Mouse (Mus musculus) limb, embryonic 15.5 days (tissue): ENCODE data around the gene Fuom. TPM values are rescaled to one million over a fixed set of nuclear protein-coding genes. Genes with fewer than 3 reads are reported as not detected.

Experiments
- ATAC-seq: fragments of 200-750 bp; cut with Nextera tagmentation; 2 replicates; pipeline ENCODE4 v1.8.0; 2017; ENCODE audit warnings: low read depth, moderate TSS enrichment; ENCODE audit not compliant: insufficient number of reproducible peaks, low FRiP score, low TSS enrichment
- H3K27ac ChIP-seq: fragments of 300-500 bp; sonication (generic); 2 replicates; pipeline ENCODE4 v1.5.1; 2015; ENCODE audit warnings: moderate library complexity, mild to moderate bottlenecking, inconsistent platforms
- H3K27me3 ChIP-seq: fragments of 300-500 bp; sonication (generic); 2 replicates; pipeline ENCODE4 v1.6.1; 2015; ENCODE audit warnings: inconsistent platforms
- H3K36me3 ChIP-seq: fragments of 300-500 bp; sonication (generic); 2 replicates; pipeline ENCODE4 v1.6.1; 2015; ENCODE audit warnings: inconsistent platforms
- H3K4me1 ChIP-seq: fragments of 300-500 bp; sonication (generic); 2 replicates; pipeline ENCODE4 v1.6.1; 2015; ENCODE audit warnings: inconsistent platforms
- H3K4me2 ChIP-seq: fragments of 300-500 bp; sonication (generic); 2 replicates; pipeline ENCODE4 v1.6.1; 2015; ENCODE audit warnings: mild to moderate bottlenecking, inconsistent platforms
- H3K4me3 ChIP-seq: fragments of 300-500 bp; sonication (generic); 2 replicates; pipeline ENCODE4 v1.5.1; 2015; ENCODE audit warnings: mild to moderate bottlenecking, inconsistent platforms
- H3K9ac ChIP-seq: fragments of 300-500 bp; sonication (generic); 2 replicates; pipeline ENCODE4 v1.6.1; 2015; ENCODE audit warnings: inconsistent platforms
- H3K9me3 ChIP-seq: fragments of 300-500 bp; sonication (generic); 2 replicates; pipeline ENCODE4 v1.6.1; 2016; ENCODE audit warnings: inconsistent platforms
- WGBS: fragments of 180-500 bp; shearing (Covaris S2); methylation state at CpG from one replicate; pipeline ENCODE4 v1.1.7; 2015; 5-methylcytosine and 5-hydroxymethylcytosine counted together
- polyA plus RNA-seq: library from polyadenylated mRNA; unstranded; fragments of >200 nt; fragmentation: Nextera tagmentation; extraction: Ambion mirVana; gene quantifications from 2 replicates; pipeline ENCODE4 v1.2.1, GENCODE M21; 2015

The Fuom gene
- polyA plus RNA-seq, 1 experiment from 2014 or later = 22.3 TPM

GRCm38 (mm10) chr7:140047811-140048311 is 54.4 kb downstream of the Fuom start:
- under 1% methylated on average over 33 of the region's 33 CpGs for WGBS
- H3K4me2 ChIP-seq = peak overlapping the region; percentile 86
- H3K36me3 ChIP-seq = no peaks in the 10 kb centered on the region
- no peak for ATAC-seq
- H3K9me3 ChIP-seq = no peaks in the 10 kb centered on the region
- H3K4me1 ChIP-seq = peaks cover 24% of the 10 kb centered on the region
- peaks cover 85% of the 10 kb centered on the region for H3K27me3 ChIP-seq
- H3K4me3 ChIP-seq = peak overlapping the region; percentile 41
- H3K9ac ChIP-seq = no peak overlapping the region
- no peak overlapping the region for H3K27ac ChIP-seq

Other genes starting within 250 kb of the Fuom start
- gene Kndc1, start 207.7 kb downstream of the Fuom start, polyA plus RNA-seq = 0.24 and 0.26 TPM in 2 replicates
- 0.12 TPM in 1 of 2 replicates, not detected in the other for gene Utf1, start 158.7 kb downstream of the Fuom start, polyA plus RNA-seq
- 0.38 and 0.44 TPM in 2 replicates for gene 6430531B16Rik, start 123.7 kb downstream of the Fuom start, polyA plus RNA-seq
- 2.9 and 3.0 TPM in 2 replicates for gene Adam8, start 109.9 kb downstream of the Fuom start, polyA plus RNA-seq
- gene Zfp511, start 66.0 kb downstream of the Fuom start, polyA plus RNA-seq = 36.9 and 37.2 TPM in 2 replicates
- 50.6 and 51.9 TPM in 2 replicates for gene Tubgcp2, start 65.8 kb downstream of the Fuom start, polyA plus RNA-seq
- not detected in 2 replicates for gene Msx3, start 53.4 kb downstream of the Fuom start, polyA plus RNA-seq
- gene Caly, start 19.9 kb downstream of the Fuom start, polyA plus RNA-seq = 0.55 and 1.2 TPM in 2 replicates
- gene Prap1, start 9.0 kb downstream of the Fuom start, polyA plus RNA-seq = 0.41 TPM in 1 of 2 replicates, not detected in the other
- 17.7 and 18.4 TPM in 2 replicates for gene Paox, start 13.4 kb upstream of the Fuom start, polyA plus RNA-seq
- 130 and 141 TPM in 2 replicates for gene Echs1, start 14.0 kb upstream of the Fuom start, polyA plus RNA-seq
- gene Mtg1, start 35.1 kb upstream of the Fuom start, polyA plus RNA-seq = 20.6 and 21.9 TPM in 2 replicates
- 0.27 and 0.36 TPM in 2 replicates for gene Sprn, start 52.4 kb upstream of the Fuom start, polyA plus RNA-seq
- gene Olfr522, start 62.3 kb upstream of the Fuom start, polyA plus RNA-seq = not detected in 2 replicates
- gene Olfr523, start 70.8 kb upstream of the Fuom start, polyA plus RNA-seq = not detected in 2 replicates
- not detected in 2 replicates for gene Olfr524, start 103.5 kb upstream of the Fuom start, polyA plus RNA-seq
- 0.11 TPM in 1 of 2 replicates, not detected in the other for gene Cd163l1, start 115.8 kb upstream of the Fuom start, polyA plus RNA-seq
- gene 5830411N06Rik, start 144.8 kb upstream of the Fuom start, polyA plus RNA-seq = not detected in 2 replicates
- not detected in 2 replicates for gene Olfr525, start 218.4 kb upstream of the Fuom start, polyA plus RNA-seq
- gene Olfr527, start 231.6 kb upstream of the Fuom start, polyA plus RNA-seq = not detected in 2 replicates